Mouse (Mus musculus) limb, embryonic 11.5 days (tissue): Measurements from ENCODE around the gene Rasal2. TPM values are rescaled to one million over a fixed set of nuclear protein-coding genes. Genes with fewer than 3 reads are reported as not detected.

Experiments used
- ATAC-seq: fragments of 200-750 bp; cut with Nextera tagmentation; 2 replicates; pipeline ENCODE4 v1.8.0; 2017; ENCODE audit warnings: low read depth; ENCODE audit not compliant: insufficient number of reproducible peaks, low FRiP score, low TSS enrichment
- DNase-seq: peaks from one replicate; pipeline ENCODE4 v3.0.0-alpha.2; 2015; ENCODE audit warnings: low spot score
- H3K27ac ChIP-seq: fragments of 300-500 bp; sonication (generic); replicated peaks from 2 replicates; pipeline ENCODE4 v1.5.1; 2014; ENCODE audit warnings: low read depth, mild to moderate bottlenecking, low read length
- H3K27me3 ChIP-seq: fragments of 300-500 bp; sonication (generic); 2 replicates; pipeline ENCODE4 v1.6.1; 2014; ENCODE audit warnings: mild to moderate bottlenecking, low read length, mixed read lengths; ENCODE audit not compliant: control insufficient read depth, insufficient read depth
- H3K36me3 ChIP-seq: fragments of 300-500 bp; sonication (generic); 2 replicates; pipeline ENCODE4 v1.6.1; 2014; ENCODE audit warnings: mild to moderate bottlenecking, low read length, moderate library complexity, mixed read lengths; ENCODE audit not compliant: control insufficient read depth, insufficient read depth
- H3K4me1 ChIP-seq: fragments of 300-500 bp; sonication (generic); 2 replicates; pipeline ENCODE4 v1.6.1; 2014; ENCODE audit warnings: low read length, mixed read lengths; ENCODE audit not compliant: control insufficient read depth, insufficient read depth
- H3K4me2 ChIP-seq: fragments of 300-500 bp; sonication (generic); 2 replicates; pipeline ENCODE4 v1.6.1; 2014; ENCODE audit warnings: low read depth, mild to moderate bottlenecking, moderate library complexity; ENCODE audit not compliant: severe bottlenecking
- H3K4me3 ChIP-seq: fragments of 300-500 bp; sonication (generic); 2 replicates; pipeline ENCODE4 v1.5.1; 2014; ENCODE audit warnings: low read depth, low read length
- H3K9ac ChIP-seq: fragments of 300-500 bp; sonication (generic); 2 replicates; pipeline ENCODE4 v1.6.1; 2014; ENCODE audit warnings: mild to moderate bottlenecking, low read length
- H3K9me3 ChIP-seq: fragments of 300-500 bp; sonication (generic); 2 replicates; pipeline ENCODE4 v1.6.1; 2016; ENCODE audit warnings: low read length; ENCODE audit not compliant: control insufficient read depth
- WGBS: fragments of 180-500 bp; shearing (Covaris S2); extraction: QIAGEN DNeasy Blood & Tissue Kit; methylation state at CpG from one replicate; pipeline ENCODE4 v1.1.7; 2014; 5-methylcytosine and 5-hydroxymethylcytosine counted together
- polyA plus RNA-seq: library from polyadenylated mRNA; unstranded; fragments of >200 nt; fragmentation: Nextera tagmentation; extraction: Ambion mirVana; gene quantifications from 2 replicates; pipeline ENCODE4 v1.2.1, GENCODE M21; 2014

The Rasal2 gene
- polyA plus RNA-seq, 1 experiment from 2014 or later = 7.0 TPM

- no peak for DNase-seq
- ATAC-seq = no peak
- WGBS = 89% methylated on average over 1 of the region's 1 CpGs
- H3K4me2 ChIP-seq = no peak overlapping the region
- no peaks in the 10 kb centered on the region for H3K9me3 ChIP-seq
- H3K27me3 ChIP-seq = no peaks in the 10 kb centered on the region
- H3K9ac ChIP-seq = no peak overlapping the region
- no peak overlapping the region for H3K27ac ChIP-seq
- H3K36me3 ChIP-seq = no peaks in the 10 kb centered on the region
- H3K4me3 ChIP-seq = no peak overlapping the region
- no peaks in the 10 kb centered on the region for H3K4me1 ChIP-seq
Observed at GRCm38 (mm10) chr1:157255776-157256175, 156.6 kb downstream of the Rasal2 start.

GRCm38 (mm10) chr1:157253600-157254490 lies 158.6 kb downstream of the Rasal2 start:
- no peak for ATAC-seq
- H3K27me3 ChIP-seq = no peaks in the 10 kb centered on the region
- H3K36me3 ChIP-seq = no peaks in the 10 kb centered on the region
- WGBS = 42% methylated on average over 9 of the region's 9 CpGs
- H3K4me3 ChIP-seq = no peak overlapping the region
- H3K4me2 ChIP-seq = no peak overlapping the region
- no peak overlapping the region for H3K27ac ChIP-seq
- no peaks in the 10 kb centered on the region for H3K9me3 ChIP-seq
- H3K4me1 ChIP-seq = no peaks in the 10 kb centered on the region
- DNase-seq = no peak
- H3K9ac ChIP-seq = no peak overlapping the region

GRCm38 (mm10) chr1:157248112-157248511 lies 164.3 kb downstream of the Rasal2 start:
- Histone ChIP-seq H3K4me3 (no peak overlapping the region), H3K4me2 (no peak overlapping the region), H3K27ac (no peak overlapping the region), H3K4me1 (no peaks in the 10 kb centered on the region), H3K9me3 (no peaks in the 10 kb centered on the region), H3K36me3 (no peaks in the 10 kb centered on the region), H3K27me3 (no peaks in the 10 kb centered on the region), H3K9ac (no peak overlapping the region)
- ATAC-seq (no peak), DNase-seq (no peak)
- 90% methylated on average over 3 of the region's 3 CpGs for WGBS

- 92% methylated on average over 3 of the region's 3 CpGs for WGBS
- ATAC-seq = no peak
Observed at GRCm38 (mm10) chr1:157247341-157247740, 165.1 kb downstream of the Rasal2 start.

GRCm38 (mm10) chr1:157246779-157247178 lies 165.6 kb downstream of the Rasal2 start:
- ATAC-seq = no peak

More at GRCm38 (mm10) chr1:157247341-157247740, 165.1 kb downstream of the Rasal2 start:
- Histone ChIP-seq H3K4me3 (no peak overlapping the region), H3K27me3 (no peaks in the 10 kb centered on the region), H3K4me2 (no peak overlapping the region), H3K9me3 (no peaks in the 10 kb centered on the region), H3K27ac (no peak overlapping the region), H3K9ac (no peak overlapping the region), H3K36me3 (no peaks in the 10 kb centered on the region), H3K4me1 (no peaks in the 10 kb centered on the region)
- DNase-seq = no peak

GRCm38 (mm10) chr1:157244453-157244790 lies 168.0 kb downstream of the Rasal2 start:
- Histone ChIP-seq H3K9me3 (no peaks in the 10 kb centered on the region), H3K4me3 (no peak overlapping the region), H3K27ac (no peak overlapping the region), H3K9ac (no peak overlapping the region), H3K4me1 (no peaks in the 10 kb centered on the region), H3K36me3 (no peaks in the 10 kb centered on the region), H3K4me2 (no peak overlapping the region), H3K27me3 (no peaks in the 10 kb centered on the region)
- DNase-seq (no peak), ATAC-seq (no peak)
- 71% methylated on average over 5 of the region's 5 CpGs for WGBS

More at GRCm38 (mm10) chr1:157246779-157247178, 165.6 kb downstream of the Rasal2 start:
- Histone ChIP-seq H3K36me3 (no peaks in the 10 kb centered on the region), H3K4me2 (no peak overlapping the region), H3K4me1 (no peaks in the 10 kb centered on the region), H3K27ac (no peak overlapping the region), H3K9ac (no peak overlapping the region), H3K4me3 (no peak overlapping the region), H3K9me3 (no peaks in the 10 kb centered on the region), H3K27me3 (no peaks in the 10 kb centered on the region)
- no peak for DNase-seq
- WGBS = 83% methylated on average over 1 of the region's 1 CpGs

- H3K4me1 ChIP-seq = no peaks in the 10 kb centered on the region
- H3K4me2 ChIP-seq = no peak overlapping the region
- ATAC-seq (no peak), DNase-seq (no peak)
- no peaks in the 10 kb centered on the region for H3K36me3 ChIP-seq
- no peak overlapping the region for H3K9ac ChIP-seq
- H3K9me3 ChIP-seq = no peaks in the 10 kb centered on the region
- no peak overlapping the region for H3K27ac ChIP-seq
- no peak overlapping the region for H3K4me3 ChIP-seq
- WGBS = 68% methylated on average over 7 of the region's 7 CpGs
- H3K27me3 ChIP-seq = no peaks in the 10 kb centered on the region
Observed at GRCm38 (mm10) chr1:157243576-157244452, 168.6 kb downstream of the Rasal2 start.

GRCm38 (mm10) chr1:157239687-157240086 lies 172.7 kb downstream of the Rasal2 start:
- WGBS = 97% methylated on average over 1 of the region's 1 CpGs
- ATAC-seq = no peak

More at GRCm38 (mm10) chr1:157239687-157240086, 172.7 kb downstream of the Rasal2 start:
- Histone ChIP-seq H3K36me3 (no peaks in the 10 kb centered on the region), H3K9me3 (no peaks in the 10 kb centered on the region), H3K4me1 (no peaks in the 10 kb centered on the region), H3K4me2 (no peak overlapping the region), H3K4me3 (no peak overlapping the region), H3K9ac (no peak overlapping the region), H3K27ac (no peak overlapping the region), H3K27me3 (no peaks in the 10 kb centered on the region)
- no peak for DNase-seq
